Mouse (Mus musculus): Measurements from ENCODE around the gene Shc2.

Shc2 gene

GRCm38 (mm10) chr10:79637128-79638110 lies at the start of gene Shc2:
TSS of gene Shc2 (minus strand) at chr10:79637918.
- DNase-seq (ENCODE audit: extremely low read depth, low read depth): no peak

GRCm38 (mm10) chr10:79687513-79687912 lies 49.8 kb upstream of the Shc2 start:
- no peak for DNase-seq (ENCODE audit: extremely low read depth, low read depth)

DNA sequence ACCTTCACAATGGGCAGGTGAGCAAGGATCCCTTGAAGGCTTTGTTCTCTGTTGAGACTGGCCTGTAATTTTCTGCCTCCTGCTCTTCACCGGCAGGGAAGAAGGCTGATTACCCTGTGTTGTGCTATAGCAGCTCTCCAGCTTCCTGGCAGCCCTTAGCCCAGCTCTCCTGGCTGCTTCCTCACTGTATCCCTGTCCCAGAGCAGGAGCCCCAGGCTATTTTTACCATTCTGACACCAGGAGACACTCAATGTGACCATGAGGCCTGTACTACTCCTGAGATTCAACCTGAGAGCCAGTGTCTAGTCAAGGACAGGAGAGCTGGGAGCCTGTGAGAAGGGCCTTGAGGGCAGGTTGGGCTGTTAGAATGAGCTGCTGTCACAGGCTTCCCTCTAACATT lies 49.0 kb upstream of the Shc2 start:
- no peak for DNase-seq (ENCODE audit: extremely low read depth, low read depth)

- no peak for DNase-seq (ENCODE audit: extremely low read depth, low read depth)
Measured at GRCm38 (mm10) chr10:79686219-79686618, 48.5 kb upstream of the Shc2 start.

DNA sequence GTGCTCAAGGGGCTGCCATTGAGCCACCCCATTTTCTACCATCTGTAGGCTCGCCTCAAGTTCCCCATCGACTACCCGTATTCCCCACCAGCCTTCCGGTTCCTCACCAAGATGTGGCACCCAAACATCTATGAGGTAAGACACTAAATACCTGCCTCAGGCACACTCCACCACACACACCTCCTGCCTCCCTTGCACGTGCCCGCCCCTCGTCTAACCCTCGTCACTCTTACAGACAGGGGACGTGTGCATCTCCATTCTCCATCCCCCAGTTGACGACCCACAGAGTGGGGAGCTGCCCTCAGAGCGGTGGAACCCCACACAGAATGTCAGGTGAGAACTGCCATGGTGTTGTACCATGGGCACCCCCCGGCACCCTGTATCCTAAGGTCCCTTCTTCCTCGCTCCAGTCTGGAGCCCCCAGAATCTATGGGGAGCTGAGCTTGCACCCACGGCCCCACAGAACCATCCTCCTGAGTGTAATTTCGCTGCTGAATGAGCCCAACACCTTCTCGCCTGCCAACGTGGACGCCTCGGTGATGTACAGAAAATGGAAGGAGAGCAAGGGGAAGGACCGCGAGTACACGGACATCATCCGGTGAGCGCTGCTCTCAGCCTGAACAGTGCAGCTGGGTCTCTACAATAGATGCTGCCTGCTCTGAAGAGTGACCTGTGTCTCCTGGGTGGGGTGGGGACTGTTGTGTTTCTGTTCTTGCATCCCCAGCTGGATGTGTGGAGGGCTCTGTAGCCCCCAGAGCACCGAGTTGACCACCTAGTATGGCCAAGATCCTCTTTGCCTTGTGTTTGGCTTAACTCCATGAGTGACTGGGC lies 47.3 kb upstream of the Shc2 start:
- DNase-seq (ENCODE audit: extremely low read depth, low read depth): no peak

DNA sequence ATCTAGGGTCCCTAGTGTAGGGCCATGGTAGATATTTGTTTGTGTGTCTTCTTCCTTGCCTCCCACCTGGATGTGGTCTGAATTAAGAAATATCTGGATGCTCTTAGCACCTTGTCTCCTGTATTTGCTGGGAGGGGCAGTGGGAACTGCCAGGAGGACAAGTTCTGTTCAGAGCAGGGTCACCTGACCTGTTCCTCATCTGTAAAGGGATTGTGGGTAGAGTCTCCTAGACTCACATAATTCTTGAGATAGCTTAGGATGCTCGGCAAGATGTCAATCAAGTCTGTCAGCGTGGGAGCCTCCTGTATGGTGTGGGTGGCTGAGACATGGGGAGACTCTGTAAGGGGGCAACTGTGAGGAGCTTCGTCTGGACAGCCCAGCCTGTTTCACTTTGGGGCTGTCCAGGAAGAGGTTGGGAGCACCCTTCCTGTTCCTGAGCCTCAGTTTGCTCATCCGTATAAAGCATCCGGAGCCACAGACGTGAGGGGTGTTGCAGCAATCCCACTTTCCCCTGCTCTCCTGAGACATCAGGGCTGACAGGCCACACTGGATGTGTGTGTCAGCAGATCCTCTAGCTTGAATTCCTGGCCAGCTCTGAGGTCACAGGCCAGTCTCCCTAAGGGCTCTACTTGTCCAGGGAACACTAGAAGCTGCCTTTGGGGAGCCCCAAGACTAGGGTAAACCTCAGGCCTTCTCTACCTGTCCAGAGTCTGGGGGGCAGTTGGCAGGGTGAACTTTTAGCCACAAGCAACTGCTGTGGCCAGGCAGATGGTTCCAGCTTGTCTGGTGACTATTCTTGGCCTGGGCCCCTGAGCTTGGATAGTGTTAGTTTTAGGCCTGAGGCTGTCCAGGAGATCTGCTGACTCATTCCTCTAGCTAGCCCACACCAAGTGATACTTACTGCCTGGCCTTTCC lies 46.3 kb upstream of the Shc2 start:
- no peak for DNase-seq (ENCODE audit: extremely low read depth, low read depth)

DNA sequence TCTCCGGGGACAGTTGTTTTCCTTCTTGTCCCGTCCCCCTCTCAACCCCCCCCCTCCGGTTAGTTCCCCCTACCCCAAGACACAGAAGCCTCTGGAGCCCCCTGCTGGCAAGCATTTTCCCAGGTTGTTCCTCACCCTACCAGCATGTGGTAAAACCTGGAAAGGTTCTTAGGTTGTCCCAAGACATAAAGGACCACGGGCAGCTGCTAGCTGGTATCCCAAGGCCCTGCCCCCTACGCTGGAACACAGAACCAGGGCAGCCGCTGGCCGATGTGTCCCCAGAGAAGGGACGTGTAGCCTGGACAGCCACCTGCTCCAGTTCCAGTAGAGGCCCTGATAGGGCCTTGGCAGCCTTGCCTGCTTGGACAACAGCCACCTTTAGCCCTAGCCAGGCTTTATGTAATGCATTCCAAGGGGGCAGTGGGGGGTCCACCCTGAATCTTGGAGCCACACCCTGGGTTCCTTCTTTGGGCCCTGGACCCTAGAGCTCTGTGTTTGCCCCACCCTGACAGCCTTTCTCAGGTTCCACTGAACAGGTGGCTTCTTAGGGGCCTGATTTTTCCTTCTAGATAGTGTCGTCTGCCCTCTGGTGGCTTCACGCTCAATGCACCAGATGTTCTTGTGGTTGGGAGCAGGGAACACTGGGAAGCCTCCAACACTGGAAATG lies 45.3 kb upstream of the Shc2 start:
- DNase-seq (ENCODE audit: extremely low read depth, low read depth): no peak

- DNase-seq (ENCODE audit: extremely low read depth, low read depth): no peak
Measured at GRCm38 (mm10) chr10:79682551-79682915, 44.8 kb upstream of the Shc2 start.

DNA sequence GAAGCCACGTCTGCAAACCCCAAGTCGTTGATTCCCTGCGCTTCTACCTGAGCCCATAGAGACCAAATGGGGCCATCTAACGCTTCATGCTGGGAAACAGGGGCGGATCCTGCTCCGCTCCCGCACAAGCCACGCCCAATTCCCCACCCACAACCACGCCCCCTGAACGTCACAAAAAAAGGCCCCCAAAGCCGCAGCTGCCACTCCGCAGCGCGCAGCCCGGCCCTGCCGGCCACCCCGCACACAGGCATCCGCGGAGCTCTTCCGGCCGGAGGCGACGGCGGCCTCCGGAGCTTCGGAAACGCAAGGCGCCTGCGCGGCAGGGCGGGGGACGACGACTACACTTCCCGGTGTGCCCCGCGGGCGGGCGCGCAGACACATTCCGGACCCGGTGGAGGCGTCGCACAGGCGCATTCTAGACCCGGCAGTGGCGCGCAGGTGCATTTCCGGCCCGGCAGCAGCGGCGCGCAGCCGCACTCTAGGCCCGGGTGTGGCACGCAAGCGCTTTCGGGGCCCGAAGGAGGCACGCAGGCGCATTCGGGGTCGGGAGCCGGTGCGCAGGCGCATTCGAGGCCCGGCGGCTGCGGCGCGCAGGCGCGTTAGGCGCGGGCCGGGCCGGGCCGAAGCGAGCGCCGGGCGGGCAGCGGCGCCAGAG lies 44.0 kb upstream of the Shc2 start, which contains the start of gene Cdc34:
Gene Cdc34, plus strand, starts transcription at position 605 of the 655 bp plus-strand sequence.
- DNase-seq (ENCODE audit: extremely low read depth, low read depth): peak; percentile 90

GRCm38 (mm10) chr10:79680606-79681495 lies 43.1 kb upstream of the Shc2 start:
- no peak for DNase-seq (ENCODE audit: extremely low read depth, low read depth)

DNA sequence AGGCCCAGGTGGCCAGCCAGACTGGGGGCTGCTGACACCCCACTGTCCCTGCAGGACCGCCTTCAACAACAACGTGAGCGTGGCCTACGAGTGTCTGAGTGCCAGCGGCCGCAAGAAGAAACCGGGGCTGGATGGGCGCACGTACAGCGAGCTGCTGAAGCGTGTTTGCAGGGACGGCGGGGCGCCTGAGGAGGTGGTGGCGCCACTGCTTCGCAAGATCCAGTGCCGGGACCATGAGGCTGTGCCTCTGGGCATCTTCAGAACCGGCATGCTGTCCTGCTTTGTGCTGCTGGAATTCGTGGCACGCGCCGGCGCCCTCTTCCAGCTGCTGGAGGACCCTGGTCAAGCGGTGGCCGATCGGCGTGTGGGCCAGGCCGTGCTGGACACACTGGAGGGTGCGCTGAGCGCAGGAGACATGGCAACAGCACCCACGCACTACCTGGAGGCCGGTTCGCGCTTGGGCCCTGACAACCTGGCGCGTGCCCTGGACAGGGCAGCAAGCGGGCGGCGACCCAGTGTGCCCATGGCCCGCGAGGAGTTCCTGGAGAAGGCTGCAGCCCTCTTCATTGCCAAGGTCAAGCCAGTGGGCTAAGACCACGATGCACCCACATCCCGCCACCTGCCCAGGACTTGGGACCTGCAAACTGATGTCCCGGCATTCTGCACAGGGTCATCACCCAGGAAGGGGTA lies 37.8 kb upstream of the Shc2 start:
- no peak for DNase-seq (ENCODE audit: extremely low read depth, low read depth)

DNA sequence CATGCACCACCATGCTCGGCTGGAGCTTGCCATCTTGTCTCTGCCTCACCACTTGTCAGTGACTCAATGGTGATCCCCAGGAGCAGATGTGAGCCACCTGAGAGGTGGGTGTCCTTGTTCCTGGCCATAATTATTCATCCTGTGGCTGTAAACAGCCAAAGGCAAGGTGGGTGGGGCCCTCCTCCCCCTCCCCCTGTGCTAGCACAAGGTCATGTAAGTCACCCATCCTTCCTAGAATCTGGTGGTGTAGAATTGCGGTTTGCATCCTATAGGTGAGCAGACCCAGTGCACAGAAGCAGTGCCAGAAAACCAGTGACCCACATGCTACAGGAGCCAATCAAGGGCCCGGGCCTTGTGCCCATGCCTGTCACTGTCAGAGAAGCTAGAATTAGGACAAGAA lies 35.3 kb upstream of the Shc2 start:
- DNase-seq (ENCODE audit: extremely low read depth, low read depth): no peak

DNA sequence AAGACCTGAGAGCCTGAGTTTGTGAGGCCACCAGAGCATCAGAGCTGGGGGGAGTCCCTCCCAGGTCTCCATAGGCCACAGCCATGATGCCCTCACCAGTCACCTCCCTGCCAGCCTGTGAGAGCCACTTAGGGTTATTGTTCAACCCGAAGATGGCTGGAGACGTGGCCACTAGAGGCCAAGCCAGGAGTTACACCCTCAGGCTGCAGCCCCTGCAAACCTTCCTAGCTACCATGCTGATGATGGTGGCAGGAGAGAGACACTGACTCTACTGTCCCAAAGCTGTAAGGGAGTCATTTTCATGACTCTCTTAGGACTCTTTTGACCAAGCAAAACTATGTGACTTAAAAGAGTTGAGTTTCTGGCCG lies 34.4 kb upstream of the Shc2 start:
- no peak for DNase-seq (ENCODE audit: extremely low read depth, low read depth)

- DNase-seq (ENCODE audit: extremely low read depth, low read depth): no peak
Measured at GRCm38 (mm10) chr10:79671396-79672087, 33.8 kb upstream of the Shc2 start.

GRCm38 (mm10) chr10:79670071-79670888 lies 32.6 kb upstream of the Shc2 start:
- DNase-seq (ENCODE audit: extremely low read depth, low read depth): no peak

DNA sequence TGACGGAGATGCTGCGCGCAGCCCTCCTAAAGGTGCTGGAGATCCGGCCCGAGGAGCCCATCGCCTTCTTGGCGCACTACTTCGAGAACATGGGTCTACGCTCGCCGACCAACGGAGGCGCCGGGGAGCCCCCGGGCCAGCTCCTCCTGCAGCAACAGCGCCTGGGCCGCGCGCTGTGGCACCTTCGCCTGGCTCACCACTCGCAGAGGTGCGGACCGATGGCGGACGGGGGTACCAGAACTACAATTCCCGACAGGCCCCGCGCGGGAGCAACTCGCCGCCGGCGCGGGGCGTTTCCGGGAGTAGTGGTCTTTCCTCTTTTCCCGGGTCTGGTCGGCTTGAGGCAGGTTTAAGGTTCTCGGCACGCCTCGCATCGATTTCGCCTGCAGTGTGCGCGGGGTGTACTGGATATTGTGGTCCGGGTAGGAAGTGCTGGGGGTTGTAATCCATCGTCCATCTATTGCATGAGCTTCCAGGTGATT lies 31.9 kb upstream of the Shc2 start:
- peak; percentile 56 for DNase-seq (ENCODE audit: extremely low read depth, low read depth)

Data from MEL-GATA-1-ER (cell line).